Mouse (Mus musculus) embryonic facial prominence, embryonic 12.5 days (tissue): ENCODE data around the gene Gm28998. TPM values are rescaled to one million over a fixed set of nuclear protein-coding genes. Genes with fewer than 3 reads are reported as not detected.
"Not testable (repeated sequence)": the region's sequence is repeated elsewhere in the genome, so short reads cannot be mapped to it uniquely, and the experiment has no call there.

Source experiments
- ATAC-seq: fragments of 200-750 bp; cut with Nextera tagmentation; 2 replicates; pipeline ENCODE4 v1.8.0; 2017; ENCODE audit not compliant: insufficient number of reproducible peaks, insufficient read depth, low FRiP score, low TSS enrichment
- H3K27ac ChIP-seq: fragments of 300-500 bp; sonication (generic); 2 replicates; pipeline ENCODE4 v1.5.1; 2016; ENCODE audit warnings: mild to moderate bottlenecking
- H3K27me3 ChIP-seq: fragments of 300-500 bp; sonication (generic); 2 replicates; pipeline ENCODE4 v1.6.1; 2016; ENCODE audit warnings: mild to moderate bottlenecking, moderate library complexity
- H3K36me3 ChIP-seq: fragments of 300-500 bp; sonication (generic); 2 replicates; pipeline ENCODE4 v1.6.1; 2016; ENCODE audit warnings: mild to moderate bottlenecking
- H3K4me1 ChIP-seq: fragments of 300-500 bp; sonication (generic); 2 replicates; pipeline ENCODE4 v1.6.1; 2016
- H3K4me2 ChIP-seq: fragments of 300-500 bp; sonication (generic); replicated peaks from 2 replicates; pipeline ENCODE4 v1.6.1; 2016; ENCODE audit warnings: mild to moderate bottlenecking, moderate library complexity
- H3K4me3 ChIP-seq: fragments of 300-500 bp; sonication (generic); 2 replicates; pipeline ENCODE4 v1.5.1; 2016; ENCODE audit warnings: mild to moderate bottlenecking
- H3K9ac ChIP-seq: fragments of 300-500 bp; sonication (generic); 2 replicates; pipeline ENCODE4 v1.6.1; 2016; ENCODE audit warnings: mild to moderate bottlenecking, moderate library complexity
- H3K9me3 ChIP-seq: fragments of 300-500 bp; sonication (generic); 2 replicates; pipeline ENCODE4 v1.6.1; 2016; ENCODE audit warnings: mild to moderate bottlenecking, moderate library complexity
- WGBS: fragments of 180-500 bp; shearing (Covaris S2); methylation state at CpG from one replicate; pipeline ENCODE4 v1.1.7; 2016; 5-methylcytosine and 5-hydroxymethylcytosine counted together
- polyA plus RNA-seq: library from polyadenylated mRNA; unstranded; fragments of >200 nt; fragmentation: Nextera tagmentation; extraction: Ambion mirVana; gene quantifications from 2 replicates; pipeline ENCODE4 v1.2.1, GENCODE M21; 2016

The Gm28998 gene
- not detected in 2 replicates for polyA plus RNA-seq

GRCm38 (mm10) chrY:7253487-7253886, at the start of gene Gm28998:
Gene Gm28998 (plus strand): TSS chrY:7253787.
- not testable (repeated sequence) for H3K27ac ChIP-seq, H3K9me3 ChIP-seq, H3K27me3 ChIP-seq, H3K9ac ChIP-seq, H3K4me2 ChIP-seq, ATAC-seq, H3K4me1 ChIP-seq, H3K36me3 ChIP-seq, H3K4me3 ChIP-seq
- WGBS: no CpG with 5 or more reads among the region's 8 CpGs

Other genes with a start within 250 kb of the Gm28998 start
- gene Gm21244, start 84.5 kb upstream of the Gm28998 start, polyA plus RNA-seq: not detected in 2 replicates
- not detected in 2 replicates for gene Gm21788, start 151.2 kb downstream of the Gm28998 start, polyA plus RNA-seq